Mouse (Mus musculus) adrenal gland, adult 18-20 months (tissue): Measurements from ENCODE around the gene Plin3. TPM values are rescaled to one million over a fixed set of nuclear protein-coding genes. Genes with fewer than 3 reads are reported as not detected.

Experiments
- DNase-seq, 2 experiments: peaks; one replicate each; pipeline ENCODE4 v3.0.0; 2021 to 2022; ENCODE audit warnings: low spot score in 2 of 2
- long read RNA-seq, 2 experiments: library from polyadenylated mRNA; stranded (forward); transcript quantifications; one replicate each; pipeline ENCODE4 v2.0.0; 2021
- total RNA-seq, 2 experiments: library from RNA; stranded (reverse); gene quantifications; 1 replicate in 1 of 2; 2 replicates in 1 of 2; pipeline ENCODE4 v1.2.3; 2021

Gene Plin3
- 10 to 100 TPM; 66.0 to 84.7 TPM for total RNA-seq
- long read RNA-seq, experiment 1, transcript Plin3-201 (8 exons, 3,645 nt), result major isoform, 56 of 86 reads
- long read RNA-seq, experiment 1, partial matches to known transcripts, result 26 of 86 reads
- long read RNA-seq, experiment 1, other reads (novel, unspliced or antisense), result 4 of 86 reads
- long read RNA-seq, experiment 2, transcript Plin3-201 (8 exons, 3,645 nt), result major isoform, 142 of 193 reads
- long read RNA-seq, experiment 2, partial matches to known transcripts, result 46 of 193 reads
- long read RNA-seq, experiment 2, other reads (novel, unspliced or antisense), result 5 of 193 reads

GRCm38 (mm10) chr17:56292531-56293222 is at the start of gene Plin3:
TSS of gene Plin3 (minus strand) at chr17:56292873.
- DNase-seq, result no peak

- DNase-seq, result no peak
Measured at GRCm38 (mm10) chr17:56340717-56341116, 48.0 kb upstream of the Plin3 start.

- DNase-seq, result peak in 1 of 2 experiments; percentile 48
Measured at GRCm38 (mm10) chr17:56338909-56339308, 46.2 kb upstream of the Plin3 start.

- no peak for DNase-seq
Measured at GRCm38 (mm10) chr17:56337791-56338190, 45.1 kb upstream of the Plin3 start.

GRCm38 (mm10) chr17:56337190-56337589 is 44.5 kb upstream of the Plin3 start:
- DNase-seq, result peak; percentile 44 to 46

- DNase-seq, result no peak
Measured at GRCm38 (mm10) chr17:56332987-56333386, 40.3 kb upstream of the Plin3 start.

GRCm38 (mm10) chr17:56331256-56331655 is 38.6 kb upstream of the Plin3 start:
- no peak for DNase-seq

GRCm38 (mm10) chr17:56330345-56330744 is 37.7 kb upstream of the Plin3 start:
- DNase-seq, result no peak

GRCm38 (mm10) chr17:56329267-56329666 is 36.6 kb upstream of the Plin3 start:
- no peak for DNase-seq

GRCm38 (mm10) chr17:56326153-56327147 is 33.8 kb upstream of the Plin3 start:
- DNase-seq, result no peak

GRCm38 (mm10) chr17:56325450-56326152 is 32.9 kb upstream of the Plin3 start, which contains the start of gene Kdm4b:
TSS of gene Kdm4b (plus strand) at chr17:56326062.
- peak; percentile 96 for DNase-seq

- DNase-seq, result no peak
Measured at GRCm38 (mm10) chr17:56324419-56324818, 31.7 kb upstream of the Plin3 start.

- no peak for DNase-seq
Measured at GRCm38 (mm10) chr17:56309191-56309945, 16.7 kb upstream of the Plin3 start.

- DNase-seq, result no peak
Measured at GRCm38 (mm10) chr17:56308088-56308487, 15.4 kb upstream of the Plin3 start.

GRCm38 (mm10) chr17:56305826-56306225 is 13.2 kb upstream of the Plin3 start:
- DNase-seq, result no peak

- no peak for DNase-seq
Measured at GRCm38 (mm10) chr17:56305156-56305555, 12.5 kb upstream of the Plin3 start.

- DNase-seq, result no peak
Measured at GRCm38 (mm10) chr17:56304718-56305117, 12.0 kb upstream of the Plin3 start.

- peak; percentile 87 to 91 for DNase-seq
Measured at GRCm38 (mm10) chr17:56303847-56304586, 11.3 kb upstream of the Plin3 start.
